In the genomic region with DNA sequence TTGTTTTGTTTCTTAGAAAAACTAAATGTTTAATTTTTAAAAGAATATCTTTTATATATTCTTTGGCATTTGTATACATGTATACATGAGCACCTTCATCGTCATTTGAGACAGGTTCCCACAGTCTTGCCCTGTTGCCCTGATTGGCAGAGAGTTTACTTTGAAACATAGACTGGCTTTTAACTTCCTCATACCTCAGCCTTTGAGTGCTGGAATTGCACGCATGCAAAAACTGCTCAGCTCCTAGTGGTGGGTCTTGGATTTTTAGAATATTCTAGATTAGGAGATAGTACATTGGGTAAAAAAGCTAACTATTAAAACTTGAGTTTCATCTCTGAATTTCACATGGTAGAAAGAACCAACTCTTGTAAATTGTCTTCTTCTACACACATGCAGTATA, we compare ENCODE assay signal across 24 mouse cellular contexts. TPM values are rescaled to one million over a fixed set of nuclear protein-coding genes. Genes with fewer than 3 reads are reported as not detected.
DNase-seq lines count a peak whose midpoint lies in the region; ATAC-seq and TF ChIP-seq lines count a peak whose summit lies in the region.
"Had no signal": no experiment of that assay in that cellular context is flagged by ENCODE, and none has a peak within 500 bp of the region (broad histone marks: within the 10 kb centered on the region; RNA-seq: fewer than 3 reads in every experiment).

No protein-coding gene starts in this region.

- WGBS in forebrain, postnatal 0 days = 86% methylated on average over 2 of the region's 2 CpGs
- WGBS in forebrain, embryonic 12.5 days = 92% methylated on average over 2 of the region's 2 CpGs
- WGBS in liver, postnatal 0 days (ENCODE audit: insufficient replicate concordance) = 30% methylated on average over 2 of the region's 2 CpGs
- 65% methylated on average over 2 of the region's 2 CpGs for WGBS in intestine, embryonic 15.5 days

- no peaks in the 10 kb centered on the region for H3K4me1 ChIP-seq in forebrain, postnatal 0 days (ENCODE audit: insufficient read depth)
- H3K4me1 ChIP-seq in forebrain, embryonic 12.5 days = no peaks in the 10 kb centered on the region
- peaks cover 11% of the 10 kb centered on the region for H3K4me1 ChIP-seq in liver, postnatal 0 days (ENCODE audit: insufficient read depth)
- H3K4me1 ChIP-seq in intestine, embryonic 15.5 days (replicated peaks) = peaks cover 4% of the 10 kb centered on the region; the same call in 1 of the 2 replicates

- no peak overlapping the region for H3K9ac ChIP-seq in forebrain, postnatal 0 days
- no peak overlapping the region for H3K9ac ChIP-seq in forebrain, embryonic 12.5 days
- no peak overlapping the region for H3K9ac ChIP-seq in liver, postnatal 0 days (replicated peaks)
- H3K9ac ChIP-seq in intestine, embryonic 15.5 days = no peak overlapping the region
- H3K9ac ChIP-seq: heart, embryonic 15.5 days had no signal

- H3K4me3 ChIP-seq in forebrain, postnatal 0 days (ENCODE audit: low read depth, low read length) = no peak overlapping the region
- H3K4me3 ChIP-seq in forebrain, embryonic 12.5 days (replicated peaks) = no peak overlapping the region
- no peak overlapping the region for H3K4me3 ChIP-seq in liver, postnatal 0 days (ENCODE audit: low read depth, low read length)
- H3K4me3 ChIP-seq in intestine, embryonic 15.5 days (replicated peaks) = no peak overlapping the region
- H3K4me3 ChIP-seq: forebrain, embryonic 10.5 days; heart, embryonic 15.5 days had no signal

- no peaks in the 10 kb centered on the region for H3K36me3 ChIP-seq in forebrain, postnatal 0 days (ENCODE audit: insufficient read depth)
- no peaks in the 10 kb centered on the region for H3K36me3 ChIP-seq in forebrain, embryonic 12.5 days (replicated peaks)
- no peaks in the 10 kb centered on the region for H3K36me3 ChIP-seq in liver, postnatal 0 days (replicated peaks; ENCODE audit: insufficient read depth, low read length)
- H3K36me3 ChIP-seq in intestine, embryonic 15.5 days = no peaks in the 10 kb centered on the region
- H3K36me3 ChIP-seq: forebrain, embryonic 10.5 days; heart, embryonic 15.5 days had no signal

- no peak overlapping the region for H3K27ac ChIP-seq in forebrain, postnatal 0 days (ENCODE audit: low read depth, low read length)
- no peak overlapping the region for H3K27ac ChIP-seq in forebrain, embryonic 12.5 days
- H3K27ac ChIP-seq in liver, postnatal 0 days (ENCODE audit: low read depth) = peak overlapping the region; percentile 34; the same call in 1 of the 2 replicates
- no peak overlapping the region for H3K27ac ChIP-seq in intestine, embryonic 15.5 days
- H3K27ac ChIP-seq: forebrain, embryonic 10.5 days; heart, embryonic 15.5 days had no signal

- no peaks in the 10 kb centered on the region for H3K27me3 ChIP-seq in forebrain, postnatal 0 days (ENCODE audit: insufficient read depth, low read length)
- H3K27me3 ChIP-seq in forebrain, embryonic 12.5 days = no peaks in the 10 kb centered on the region
- H3K27me3 ChIP-seq in liver, postnatal 0 days (ENCODE audit: insufficient read depth, low read length) = no peaks in the 10 kb centered on the region
- no peaks in the 10 kb centered on the region for H3K27me3 ChIP-seq in intestine, embryonic 15.5 days (replicated peaks)
- H3K27me3 ChIP-seq: heart, embryonic 15.5 days had no signal

- no peak for DNase-seq in forebrain, postnatal 0 days
- DNase-seq in lung, postnatal 25 days (ENCODE audit: low spot score) = peak; percentile 20
- no peak for DNase-seq in lung, postnatal 36 days
- DNase-seq in liver, postnatal 0 days = no peak
- no peak for DNase-seq in ovary, postnatal 36 days (ENCODE audit: low spot score)
- DNase-seq in urinary bladder, postnatal 36 days (ENCODE audit: low spot score in 2 of 2) = no peak
- DNase-seq: adrenal gland, postnatal 10 days; cerebellum, adult 11 months; cerebellum, postnatal 25 days; gastrocnemius, postnatal 10 days; heart, adult 18-20 months; heart, postnatal 4 days; kidney, adult 2 months; kidney, postnatal 25 days; right cerebral cortex, postnatal 25 days; thymus, adult 2 months had no signal

- H3K9me3 ChIP-seq in forebrain, postnatal 0 days (ENCODE audit: low read length) = no peaks in the 10 kb centered on the region
- H3K9me3 ChIP-seq in forebrain, embryonic 12.5 days = 0 out of 2 replicates have a peak, but pooled peaks cover 3% of the 10 kb centered on the region
- H3K9me3 ChIP-seq in liver, postnatal 0 days (ENCODE audit: low read length) = no peaks in the 10 kb centered on the region
- H3K9me3 ChIP-seq in intestine, embryonic 15.5 days = no peaks in the 10 kb centered on the region
- H3K9me3 ChIP-seq: forebrain, embryonic 10.5 days; heart, embryonic 15.5 days had no signal

- TF ChIP-seq EP300 in liver, postnatal 0 days (IDR thresholded peaks at IDR 0.05; ENCODE audit: low read depth) = no peak

- TF ChIP-seq CTCF in forebrain, postnatal 0 days (IDR thresholded peaks at IDR 0.05; ENCODE audit: low read depth) = peak; percentile 12; the same call in 1 of the 2 replicates
- TF ChIP-seq CTCF in liver, postnatal 0 days (IDR thresholded peaks at IDR 0.05; ENCODE audit: low read depth) = peak; percentile 27; the same call in 1 of the 2 replicates

- ATAC-seq in forebrain, postnatal 0 days = no peak
- ATAC-seq in forebrain, embryonic 12.5 days (ENCODE audit: low FRiP score) = no peak
- ATAC-seq in liver, postnatal 0 days = peak; percentile 59
- no peak for ATAC-seq in intestine, embryonic 15.5 days
- ATAC-seq: activated CD4-positive, CD25-positive, alpha-beta regulatory T cell, adult 4 months; hindbrain, embryonic 16.5 days had no signal

- H3K4me2 ChIP-seq in forebrain, postnatal 0 days (ENCODE audit: low read depth) = no peak overlapping the region
- no peak overlapping the region for H3K4me2 ChIP-seq in forebrain, embryonic 12.5 days
- H3K4me2 ChIP-seq in liver, postnatal 0 days (ENCODE audit: low read depth, low read length) = no peak overlapping the region
- no peak overlapping the region for H3K4me2 ChIP-seq in intestine, embryonic 15.5 days (replicated peaks)
- H3K4me2 ChIP-seq: heart, embryonic 15.5 days had no signal

RNA-seq across cellular contexts. Expression of a gene that starts 21.0 kb away (rescaled TPM):
- total RNA-seq in forebrain, postnatal 0 days (2014; rRNA removed) = 0.23 and 0.62 TPM in 2 replicates
- polyA plus RNA-seq in forebrain, postnatal 0 days (2015; fragmentation: Nextera tagmentation; extraction: Ambion mirVana) = 0.08 and 0.29 TPM in 2 replicates
- 0.21 TPM in 1 of 2 replicates, not detected in the other for polyA plus RNA-seq in forebrain, embryonic 12.5 days (2016; fragmentation: Nextera tagmentation; extraction: Ambion mirVana)
- not detected in 2 replicates for polyA plus RNA-seq in liver, postnatal 0 days (2015; fragmentation: Nextera tagmentation; extraction: Ambion mirVana)
- polyA plus RNA-seq in intestine, embryonic 15.5 days (2015; fragmentation: Nextera tagmentation; extraction: Ambion mirVana) = 0.13 and 0.15 TPM in 2 replicates
- total RNA-seq: gastrocnemius, postnatal 10 days; heart, adult 18-20 months; heart, postnatal 4 days; liver, adult 2 months had no signal
- polyA plus RNA-seq: activated CD4-positive, CD25-positive, alpha-beta regulatory T cell, adult 4 months; kidney, adult 2 months; liver, adult 2 months; spleen, adult 2 months; thymus, adult 2 months had no signal

RNA-seq across cellular contexts. Expression of a gene that starts 24.7 kb away (rescaled TPM):
- total RNA-seq in forebrain, postnatal 0 days (2014; rRNA removed) = 108 and 109 TPM in 2 replicates
- polyA plus RNA-seq in forebrain, postnatal 0 days (2015; fragmentation: Nextera tagmentation; extraction: Ambion mirVana) = 33.1 and 42.6 TPM in 2 replicates
- 47.4 and 48.3 TPM in 2 replicates for polyA plus RNA-seq in forebrain, embryonic 12.5 days (2016; fragmentation: Nextera tagmentation; extraction: Ambion mirVana)
- 20.0 and 21.2 TPM in 2 replicates for polyA plus RNA-seq in liver, postnatal 0 days (2015; fragmentation: Nextera tagmentation; extraction: Ambion mirVana)
- polyA plus RNA-seq in intestine, embryonic 15.5 days (2015; fragmentation: Nextera tagmentation; extraction: Ambion mirVana) = 30.4 and 35.1 TPM in 2 replicates

RNA-seq across cellular contexts. Expression of a gene that starts 53.2 kb away (rescaled TPM):
- total RNA-seq in forebrain, postnatal 0 days (2014; rRNA removed) = 67.0 and 86.4 TPM in 2 replicates
- 42.3 and 53.6 TPM in 2 replicates for polyA plus RNA-seq in forebrain, postnatal 0 days (2015; fragmentation: Nextera tagmentation; extraction: Ambion mirVana)
- 74.6 and 74.8 TPM in 2 replicates for polyA plus RNA-seq in forebrain, embryonic 12.5 days (2016; fragmentation: Nextera tagmentation; extraction: Ambion mirVana)
- polyA plus RNA-seq in liver, postnatal 0 days (2015; fragmentation: Nextera tagmentation; extraction: Ambion mirVana) = 28.2 and 29.3 TPM in 2 replicates
- 48.7 and 56.1 TPM in 2 replicates for polyA plus RNA-seq in intestine, embryonic 15.5 days (2015; fragmentation: Nextera tagmentation; extraction: Ambion mirVana)
